Mouse (Mus musculus): ENCODE results near the gene Aurkaip1. TPM values are rescaled to one million over a fixed set of nuclear protein-coding genes. Genes with fewer than 3 reads are reported as not detected.
"Not testable (repeated sequence)": the region's sequence is repeated elsewhere in the genome, so short reads cannot be mapped to it uniquely, and the experiment has no call there.

Gene Aurkaip1
- polyA plus RNA-seq (2014; fragmentation: Nextera tagmentation; extraction: Ambion mirVana): 129 TPM in 2 replicates

DNA sequence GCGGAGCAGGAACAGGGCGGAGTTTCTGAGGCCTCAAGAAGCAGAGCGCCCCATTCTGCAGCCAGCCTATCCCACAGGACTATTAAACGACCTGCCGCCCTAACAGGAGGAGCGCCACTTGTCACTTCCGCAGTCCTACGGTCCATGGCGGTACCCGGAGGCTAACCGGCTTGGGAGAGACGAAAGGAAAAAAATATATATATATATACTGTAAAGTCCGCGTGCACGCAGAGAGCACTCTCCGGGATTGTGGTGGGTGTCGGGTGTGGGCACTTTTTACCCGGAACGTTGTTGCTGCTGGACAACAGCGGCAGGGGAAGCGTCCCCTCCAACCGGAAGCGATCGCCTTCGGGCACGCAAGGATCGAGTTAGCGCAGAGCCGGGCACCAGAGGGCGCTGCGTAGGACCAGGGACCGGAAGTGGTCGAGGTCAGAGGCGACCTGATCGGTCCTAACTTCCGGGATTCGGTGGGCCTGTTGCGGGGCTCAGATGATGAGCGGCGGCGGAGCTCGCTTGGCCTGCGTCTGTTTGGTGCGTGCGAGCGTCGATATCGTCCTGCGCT, at the start of gene Aurkaip1:
TSS of gene Aurkaip1 (plus strand) at position 68 of the 562 bp plus-strand sequence.
- H3K9ac ChIP-seq (ENCODE audit: low read length): peak within 1 kb of the TSS; percentile 70
- peaks cover 7% of the 10 kb centered on the region for H3K4me1 ChIP-seq (ENCODE audit: control insufficient read depth, insufficient read depth, low read length)
- no peaks in the 10 kb centered on the region for H3K27me3 ChIP-seq (ENCODE audit: control insufficient read depth, insufficient read depth, low read length)
- peak within 1 kb of the TSS; percentile 67 for H3K27ac ChIP-seq (ENCODE audit: low read depth, low read length)
- peak within 1 kb of the TSS; percentile 70 for H3K4me3 ChIP-seq (ENCODE audit: low read depth, low read length)
- H3K4me2 ChIP-seq (ENCODE audit: low read depth): peak within 1 kb of the TSS; percentile 99
- WGBS: under 1% methylated on average over 49 of the region's 49 CpGs
- ATAC-seq (ENCODE audit: insufficient read depth, low FRiP score, low TSS enrichment): peak; percentile 92
- DNase-seq (ENCODE audit: low spot score): peak; percentile 97
- H3K9me3 ChIP-seq (ENCODE audit: control insufficient read depth, low read length): no peaks in the 10 kb centered on the region
- no peaks in the 10 kb centered on the region for H3K36me3 ChIP-seq (ENCODE audit: control insufficient read depth, insufficient read depth, low read length)

DNA sequence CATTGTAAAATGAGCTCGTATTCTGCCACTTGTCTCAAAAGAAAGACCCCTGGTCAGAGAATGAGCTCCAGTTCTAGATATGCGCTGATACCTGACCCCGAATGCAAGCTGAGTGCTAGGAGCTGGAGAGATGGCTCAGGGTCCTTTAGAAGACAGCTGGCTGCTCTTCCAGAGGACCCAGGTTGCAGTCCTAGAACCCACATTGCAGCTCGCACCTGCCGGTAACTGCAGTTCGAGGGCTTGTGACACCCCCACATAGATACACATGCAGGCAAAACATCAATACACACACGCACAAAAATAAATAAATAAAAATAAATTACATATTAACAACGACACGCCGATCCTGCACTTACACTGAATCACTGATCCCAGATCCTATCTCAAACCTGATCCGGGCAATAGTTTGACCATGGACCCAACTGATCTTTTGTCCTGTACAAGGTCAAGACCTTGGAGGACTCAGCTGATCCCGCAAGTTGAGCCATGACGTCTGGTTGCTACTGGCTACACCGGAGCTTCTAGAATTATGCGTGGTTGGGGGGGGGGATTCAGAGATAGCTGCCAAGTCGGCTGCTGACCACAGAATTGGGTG, 47.5 kb upstream of the Aurkaip1 start:
- peak overlapping the region; percentile 68 for H3K4me2 ChIP-seq (ENCODE audit: low read depth)
- H3K4me1 ChIP-seq (ENCODE audit: control insufficient read depth, insufficient read depth, low read length): 0 out of 2 replicates have a peak, but pooled peaks cover 2% of the 10 kb centered on the region
- no peaks in the 10 kb centered on the region for H3K36me3 ChIP-seq (ENCODE audit: control insufficient read depth, insufficient read depth, low read length)
- H3K4me3 ChIP-seq (ENCODE audit: low read depth, low read length): peak overlapping the region; percentile 56
- H3K27ac ChIP-seq (ENCODE audit: low read depth, low read length): no peak overlapping the region
- H3K9me3 ChIP-seq (ENCODE audit: control insufficient read depth, low read length): no peaks in the 10 kb centered on the region
- H3K9ac ChIP-seq (ENCODE audit: low read length): no peak overlapping the region
- H3K27me3 ChIP-seq (ENCODE audit: control insufficient read depth, insufficient read depth, low read length): no peaks in the 10 kb centered on the region
- 45% methylated on average over 16 of the region's 16 CpGs for WGBS
- DNase-seq (ENCODE audit: low spot score): no peak
- ATAC-seq (ENCODE audit: insufficient read depth, low FRiP score, low TSS enrichment): no peak; the same call in 1 of the 2 replicates

DNA sequence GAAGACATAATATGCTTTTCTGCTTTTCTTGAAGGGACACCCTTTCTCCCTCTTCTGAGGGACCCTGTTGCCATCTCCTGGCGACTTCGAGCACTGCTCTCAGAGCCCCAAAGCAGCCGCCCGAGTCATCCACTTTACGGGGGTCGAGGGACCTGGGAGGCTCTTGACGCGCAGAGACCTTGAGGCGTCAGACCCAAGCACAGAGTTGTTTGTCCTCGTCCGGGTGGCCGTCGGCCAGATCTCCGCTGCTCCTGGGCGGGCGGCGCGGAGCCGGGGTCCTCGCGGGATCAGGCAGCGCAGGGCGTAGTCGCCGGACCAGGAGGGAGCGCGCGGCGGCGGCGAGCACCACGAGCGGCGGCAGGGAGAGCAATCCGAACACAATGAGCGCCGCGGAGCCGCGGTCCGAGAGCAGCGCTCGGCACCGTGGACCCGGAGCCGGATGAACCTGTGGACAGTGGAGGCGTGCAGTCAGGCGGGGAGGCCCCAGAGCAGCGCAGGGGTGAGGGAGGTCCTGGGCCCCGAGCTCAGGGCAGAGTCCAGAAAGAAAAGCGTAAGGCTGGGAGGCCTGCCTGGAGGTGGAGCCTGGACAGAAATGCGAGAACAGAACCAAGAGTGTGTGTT, 46.9 kb upstream of the Aurkaip1 start:
- Histone ChIP-seq H3K4me2 (ENCODE audit: low read depth) (peak overlapping the region; percentile 68), H3K27ac (ENCODE audit: low read depth, low read length) (peak overlapping the region; percentile 76), H3K36me3 (ENCODE audit: control insufficient read depth, insufficient read depth, low read length) (no peaks in the 10 kb centered on the region), H3K4me3 (ENCODE audit: low read depth, low read length) (peak overlapping the region; percentile 56), H3K9ac (ENCODE audit: low read length) (peak overlapping the region; percentile 86), H3K27me3 (ENCODE audit: control insufficient read depth, insufficient read depth, low read length) (no peaks in the 10 kb centered on the region), H3K9me3 (ENCODE audit: control insufficient read depth, low read length) (no peaks in the 10 kb centered on the region), H3K4me1 (ENCODE audit: control insufficient read depth, insufficient read depth, low read length) (0 out of 2 replicates have a peak, but pooled peaks cover 2% of the 10 kb centered on the region)
- peak; percentile 81 for ATAC-seq (ENCODE audit: insufficient read depth, low FRiP score, low TSS enrichment)
- WGBS: 1% methylated on average over 51 of the region's 52 CpGs
- peak; percentile 83 for DNase-seq (ENCODE audit: low spot score)

DNA sequence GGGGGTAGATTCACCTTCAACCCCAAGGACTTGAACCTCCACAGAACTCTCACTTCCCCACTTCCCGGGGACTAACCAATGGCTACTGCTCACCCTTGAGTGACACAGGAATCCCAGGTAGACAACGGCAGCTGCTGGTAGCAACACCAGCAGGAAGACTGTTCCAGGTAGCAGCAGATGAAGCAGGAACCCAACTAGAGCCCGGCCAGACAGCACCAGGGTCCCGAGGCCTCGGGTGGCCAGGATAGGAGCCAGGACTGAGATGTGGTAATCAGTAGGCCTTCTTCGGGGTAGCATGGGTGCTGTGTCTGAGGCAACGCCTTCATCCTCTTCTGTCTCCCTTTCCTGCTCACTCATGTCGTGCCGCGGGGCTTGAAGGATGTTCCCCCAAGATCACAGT, 45.8 kb upstream of the Aurkaip1 start:
- Histone ChIP-seq H3K36me3 (ENCODE audit: control insufficient read depth, insufficient read depth, low read length) (no peaks in the 10 kb centered on the region), H3K4me2 (ENCODE audit: low read depth) (no peak overlapping the region), H3K27me3 (ENCODE audit: control insufficient read depth, insufficient read depth, low read length) (no peaks in the 10 kb centered on the region), H3K27ac (ENCODE audit: low read depth, low read length) (no peak overlapping the region), H3K4me1 (ENCODE audit: control insufficient read depth, insufficient read depth, low read length) (0 out of 2 replicates have a peak, but pooled peaks cover 2% of the 10 kb centered on the region), H3K4me3 (ENCODE audit: low read depth, low read length) (no peak overlapping the region), H3K9me3 (ENCODE audit: control insufficient read depth, low read length) (no peaks in the 10 kb centered on the region), H3K9ac (ENCODE audit: low read length) (peak overlapping the region; percentile 32; the same call in 1 of the 2 replicates)
- DNase-seq (ENCODE audit: low spot score) (no peak), ATAC-seq (ENCODE audit: insufficient read depth, low FRiP score, low TSS enrichment) (no peak)
- WGBS: 79% methylated on average over 10 of the region's 10 CpGs

DNA sequence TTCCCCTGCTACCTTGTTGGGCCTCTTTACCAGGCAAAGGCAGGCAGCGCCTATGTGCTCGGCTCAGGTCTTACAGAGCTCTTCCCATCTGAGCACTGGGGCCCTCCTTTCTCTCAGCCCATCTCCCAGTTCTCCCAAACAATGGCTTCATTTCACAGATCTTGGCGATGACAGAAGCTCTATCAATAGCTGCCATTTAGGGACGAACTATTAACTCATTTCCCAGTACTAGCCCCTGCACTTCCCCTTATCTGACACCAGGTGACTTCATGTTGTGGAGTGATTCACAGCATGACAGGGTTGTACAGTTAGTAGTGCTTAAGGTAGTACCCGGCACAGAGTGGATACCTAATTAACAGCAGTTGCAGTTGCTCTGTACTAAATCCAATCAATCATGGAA, 45.3 kb upstream of the Aurkaip1 start, which contains the start of gene Tmem88b:
TSS of gene Tmem88b (minus strand) at position 56 of the 400 bp plus-strand sequence.
- H3K4me3 ChIP-seq (ENCODE audit: low read depth, low read length): peak within 1 kb of the TSS; percentile 56
- no peak within 1 kb of the TSS for H3K27ac ChIP-seq (ENCODE audit: low read depth, low read length)
- H3K9ac ChIP-seq (ENCODE audit: low read length): peak within 1 kb of the TSS; percentile 32; the same call in 1 of the 2 replicates
- no peaks in the 10 kb centered on the region for H3K27me3 ChIP-seq (ENCODE audit: control insufficient read depth, insufficient read depth, low read length)
- no peaks in the 10 kb centered on the region for H3K9me3 ChIP-seq (ENCODE audit: control insufficient read depth, low read length)
- H3K36me3 ChIP-seq (ENCODE audit: control insufficient read depth, insufficient read depth, low read length): no peaks in the 10 kb centered on the region
- DNase-seq (ENCODE audit: low spot score) (no peak), ATAC-seq (ENCODE audit: insufficient read depth, low FRiP score, low TSS enrichment) (no peak)
- H3K4me2 ChIP-seq (ENCODE audit: low read depth): peak within 1 kb of the TSS; percentile 68
- H3K4me1 ChIP-seq (ENCODE audit: control insufficient read depth, insufficient read depth, low read length): 0 out of 2 replicates have a peak, but pooled peaks cover 2% of the 10 kb centered on the region
- 73% methylated on average over 5 of the region's 5 CpGs for WGBS

DNA sequence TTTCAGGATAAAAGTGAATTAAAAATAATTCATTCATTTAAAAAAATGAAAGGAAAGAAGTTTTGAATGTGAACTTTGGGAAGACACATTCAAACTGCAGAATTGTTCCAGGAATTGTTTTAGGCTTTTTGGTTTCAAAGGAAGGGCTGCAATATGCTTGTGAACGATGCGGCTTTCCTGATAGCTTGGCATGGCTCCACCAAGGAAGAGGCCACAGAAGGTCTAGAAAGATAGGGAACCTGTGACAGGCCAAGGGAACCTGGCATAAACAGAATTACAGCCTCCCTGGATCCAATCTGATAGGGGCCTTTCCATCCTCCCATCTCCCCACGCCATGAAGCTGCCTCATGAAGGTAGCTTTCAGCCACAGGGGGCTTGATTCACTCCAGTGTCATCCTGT, 42.8 kb upstream of the Aurkaip1 start:
- no peak overlapping the region for H3K4me3 ChIP-seq (ENCODE audit: low read depth, low read length)
- DNase-seq (ENCODE audit: low spot score) (no peak), ATAC-seq (ENCODE audit: insufficient read depth, low FRiP score, low TSS enrichment) (no peak)
- no peak overlapping the region for H3K9ac ChIP-seq (ENCODE audit: low read length)
- 0 out of 2 replicates have a peak, but pooled peaks cover 2% of the 10 kb centered on the region for H3K4me1 ChIP-seq (ENCODE audit: control insufficient read depth, insufficient read depth, low read length)
- no peaks in the 10 kb centered on the region for H3K27me3 ChIP-seq (ENCODE audit: control insufficient read depth, insufficient read depth, low read length)
- no peaks in the 10 kb centered on the region for H3K36me3 ChIP-seq (ENCODE audit: control insufficient read depth, insufficient read depth, low read length)
- no peaks in the 10 kb centered on the region for H3K9me3 ChIP-seq (ENCODE audit: control insufficient read depth, low read length)
- H3K27ac ChIP-seq (ENCODE audit: low read depth, low read length): no peak overlapping the region
- WGBS: 81% methylated on average over 3 of the region's 3 CpGs
- H3K4me2 ChIP-seq (ENCODE audit: low read depth): no peak overlapping the region

DNA sequence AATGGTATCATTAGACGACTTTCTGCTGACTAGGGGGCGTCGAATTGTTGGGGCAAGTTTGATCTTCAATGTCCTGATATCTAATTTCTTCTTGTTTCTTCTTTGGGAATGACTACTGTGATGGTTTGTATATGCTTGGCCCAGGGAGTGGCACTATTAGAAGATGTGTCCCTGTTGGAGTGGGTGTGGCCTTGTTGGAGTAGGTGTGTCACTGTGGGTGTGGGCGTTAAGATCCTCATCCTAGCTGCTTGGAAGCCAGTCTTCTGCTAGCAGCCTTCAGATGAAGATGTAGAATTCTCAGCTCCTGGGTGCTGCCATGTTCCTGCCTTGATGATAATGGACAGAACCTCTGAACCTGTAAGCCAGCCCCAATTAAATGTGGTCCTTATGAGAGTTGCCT, 42.2 kb upstream of the Aurkaip1 start:
- H3K27me3 ChIP-seq (ENCODE audit: control insufficient read depth, insufficient read depth, low read length); H3K4me3 ChIP-seq (ENCODE audit: low read depth, low read length); H3K4me1 ChIP-seq (ENCODE audit: control insufficient read depth, insufficient read depth, low read length); DNase-seq (ENCODE audit: low spot score); H3K9me3 ChIP-seq (ENCODE audit: control insufficient read depth, low read length); H3K9ac ChIP-seq (ENCODE audit: low read length); H3K27ac ChIP-seq (ENCODE audit: low read depth, low read length); H3K4me2 ChIP-seq (ENCODE audit: low read depth); H3K36me3 ChIP-seq (ENCODE audit: control insufficient read depth, insufficient read depth, low read length); ATAC-seq (ENCODE audit: insufficient read depth, low FRiP score, low TSS enrichment): not testable (repeated sequence)
- WGBS: 82% methylated on average over 4 of the region's 4 CpGs

DNA sequence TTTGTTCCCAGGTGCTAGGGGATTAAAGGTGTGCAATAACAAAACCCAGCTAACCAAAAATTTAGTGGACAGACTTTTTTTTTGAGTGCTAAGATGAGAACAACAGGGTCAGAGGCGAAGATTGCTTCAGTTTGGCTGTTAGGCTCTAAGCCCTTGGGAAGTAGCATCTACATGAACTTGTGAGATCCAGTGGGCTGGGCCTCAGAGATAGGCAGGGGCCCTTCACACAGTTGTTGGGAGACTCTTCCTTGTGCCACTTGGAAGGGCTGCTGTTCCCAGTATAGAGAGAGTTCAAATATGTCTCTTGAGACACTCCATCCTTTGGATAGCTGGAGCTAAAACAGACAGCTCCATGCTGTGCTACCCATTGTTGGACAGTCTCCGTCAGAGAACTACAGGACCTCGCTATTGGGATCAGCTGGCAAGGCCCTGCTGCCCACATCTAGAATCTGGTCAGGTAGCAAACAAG, 41.0 kb upstream of the Aurkaip1 start, which contains the start of gene Ankrd65:
TSS of gene Ankrd65 (plus strand) at position 419 of the 469 bp plus-strand sequence.
- Histone ChIP-seq H3K9me3 (ENCODE audit: control insufficient read depth, low read length) (no peaks in the 10 kb centered on the region), H3K4me1 (ENCODE audit: control insufficient read depth, insufficient read depth, low read length) (no peaks in the 10 kb centered on the region), H3K36me3 (ENCODE audit: control insufficient read depth, insufficient read depth, low read length) (no peaks in the 10 kb centered on the region), H3K4me2 (ENCODE audit: low read depth) (no peak within 1 kb of the TSS), H3K9ac (ENCODE audit: low read length) (no peak within 1 kb of the TSS), H3K4me3 (ENCODE audit: low read depth, low read length) (no peak within 1 kb of the TSS), H3K27ac (ENCODE audit: low read depth, low read length) (no peak within 1 kb of the TSS), H3K27me3 (ENCODE audit: control insufficient read depth, insufficient read depth, low read length) (no peaks in the 10 kb centered on the region)
- WGBS: 82% methylated on average over 3 of the region's 3 CpGs
- no peak for ATAC-seq (ENCODE audit: insufficient read depth, low FRiP score, low TSS enrichment)
- no peak for DNase-seq (ENCODE audit: low spot score)

Data from neural tube, embryonic 11.5 days (tissue).